Mouse (Mus musculus): ENCODE measurements around the gene Slc1a7. TPM values are rescaled to one million over a fixed set of nuclear protein-coding genes. Genes with fewer than 3 reads are reported as not detected.

The Slc1a7 gene
- polyA plus RNA-seq, 2 experiments: 0.03 TPM; not detected in 1

GRCm38 (mm10) chr4:108015067-108015765 is 47.1 kb downstream of the Slc1a7 start:
- DNase-seq (ENCODE audit: low read depth in 3 of 3, low spot score in 3 of 3) (no peak), ATAC-seq (ENCODE audit: insufficient read depth) (peak; percentile 39; the same call in 1 of the 2 replicates)
- TF ChIP-seq EP300 (IDR thresholded peaks at IDR 0.05; ENCODE audit: low read depth) (no peak), CTCF (IDR thresholded peaks at IDR 0.05; ENCODE audit: low read depth) (peak; percentile 76)
- Histone ChIP-seq H3K36me3 (replicated peaks; ENCODE audit: control insufficient read depth, insufficient read depth, low read depth) (no peaks in the 10 kb centered on the region), H3K4me3 (ENCODE audit: insufficient read depth in 1 of 2, low read depth in 2 of 2, low read length in 2 of 2) (no peak overlapping the region), H3K27ac (no peak overlapping the region), H3K27me3 (ENCODE audit: control insufficient read depth, insufficient read depth, low read length) (no peaks in the 10 kb centered on the region), H3K9ac (replicated peaks) (no peak overlapping the region), H3K4me1 (replicated peaks; ENCODE audit: control insufficient read depth in 2 of 2, insufficient read depth in 2 of 2, low read length in 1 of 2) (no peaks in the 10 kb centered on the region), H3K4me2 (ENCODE audit: low read depth) (no peak overlapping the region), H3K9me3 (ENCODE audit: control insufficient read depth, low read length) (no peaks in the 10 kb centered on the region)
- WGBS (ENCODE audit: insufficient replicate concordance): 43% methylated on average over 14 of the region's 14 CpGs

- no peaks in the 10 kb centered on the region for H3K9me3 ChIP-seq (ENCODE audit: control insufficient read depth, low read length)
- no peak overlapping the region for H3K4me3 ChIP-seq (ENCODE audit: insufficient read depth in 1 of 2, low read depth in 2 of 2, low read length in 2 of 2)
- TF ChIP-seq CTCF (IDR thresholded peaks at IDR 0.05; ENCODE audit: low read depth) (no peak), EP300 (IDR thresholded peaks at IDR 0.05; ENCODE audit: low read depth) (no peak)
- 66% methylated on average over 3 of the region's 3 CpGs for WGBS (ENCODE audit: insufficient replicate concordance)
- no peaks in the 10 kb centered on the region for H3K36me3 ChIP-seq (replicated peaks; ENCODE audit: control insufficient read depth, insufficient read depth, low read depth)
- DNase-seq (ENCODE audit: low read depth in 3 of 3, low spot score in 3 of 3) (no peak), ATAC-seq (ENCODE audit: insufficient read depth) (no peak)
- H3K9ac ChIP-seq (replicated peaks): no peak overlapping the region
- no peak overlapping the region for H3K4me2 ChIP-seq (ENCODE audit: low read depth)
- no peaks in the 10 kb centered on the region for H3K4me1 ChIP-seq (replicated peaks; ENCODE audit: control insufficient read depth in 2 of 2, insufficient read depth in 2 of 2, low read length in 1 of 2)
- no peak overlapping the region for H3K27ac ChIP-seq
- H3K27me3 ChIP-seq (ENCODE audit: control insufficient read depth, insufficient read depth, low read length): no peaks in the 10 kb centered on the region
These were observed 48.2 kb downstream of the Slc1a7 start for GRCm38 (mm10) chr4:108016321-108016720.

DNA sequence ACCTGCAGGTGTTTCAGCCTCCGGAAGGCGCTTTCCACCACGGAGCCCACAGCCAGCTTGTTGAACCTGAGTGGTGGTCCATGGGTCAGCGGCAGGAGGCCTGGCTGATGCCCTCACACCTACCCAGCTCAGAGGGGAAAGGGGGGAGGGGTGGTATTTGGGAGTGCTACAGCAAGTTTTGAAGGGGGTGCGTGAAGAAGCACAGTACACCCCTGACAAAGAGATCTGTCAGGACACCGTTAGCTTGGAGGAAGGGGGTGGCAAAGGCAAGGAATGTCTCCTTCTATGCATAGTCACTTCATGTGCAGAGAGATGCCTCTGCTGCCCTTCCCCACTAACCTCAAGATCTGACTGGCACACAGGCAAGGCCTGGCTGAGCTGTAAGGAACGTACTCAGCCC is 49.7 kb downstream of the Slc1a7 start:
- H3K4me1 ChIP-seq (replicated peaks; ENCODE audit: control insufficient read depth in 2 of 2, insufficient read depth in 2 of 2, low read length in 1 of 2): no peaks in the 10 kb centered on the region
- H3K9ac ChIP-seq (replicated peaks): no peak overlapping the region
- H3K27ac ChIP-seq: no peak overlapping the region
- no peak for ATAC-seq (ENCODE audit: insufficient read depth)
- no peak overlapping the region for H3K4me3 ChIP-seq (ENCODE audit: insufficient read depth in 1 of 2, low read depth in 2 of 2, low read length in 2 of 2)
- H3K4me2 ChIP-seq (ENCODE audit: low read depth): no peak overlapping the region
- H3K36me3 ChIP-seq (replicated peaks; ENCODE audit: control insufficient read depth, insufficient read depth, low read depth): no peaks in the 10 kb centered on the region
- 61% methylated on average over 7 of the region's 7 CpGs for WGBS (ENCODE audit: insufficient replicate concordance)
- H3K9me3 ChIP-seq (ENCODE audit: control insufficient read depth, low read length): no peaks in the 10 kb centered on the region
- no peak for DNase-seq (ENCODE audit: low read depth in 3 of 3, low spot score in 3 of 3)
- TF ChIP-seq CTCF (IDR thresholded peaks at IDR 0.05; ENCODE audit: low read depth) (no peak), EP300 (IDR thresholded peaks at IDR 0.05; ENCODE audit: low read depth) (no peak)
- H3K27me3 ChIP-seq (ENCODE audit: control insufficient read depth, insufficient read depth, low read length): no peaks in the 10 kb centered on the region

GRCm38 (mm10) chr4:108018241-108018923 is 50.2 kb downstream of the Slc1a7 start:
- no peak overlapping the region for H3K4me3 ChIP-seq (ENCODE audit: insufficient read depth in 1 of 2, low read depth in 2 of 2, low read length in 2 of 2)

More at GRCm38 (mm10) chr4:108018241-108018923, 50.2 kb downstream of the Slc1a7 start:
- Histone ChIP-seq H3K36me3 (replicated peaks; ENCODE audit: control insufficient read depth, insufficient read depth, low read depth) (no peaks in the 10 kb centered on the region), H3K9me3 (ENCODE audit: control insufficient read depth, low read length) (no peaks in the 10 kb centered on the region), H3K27ac (no peak overlapping the region), H3K4me1 (replicated peaks; ENCODE audit: control insufficient read depth in 2 of 2, insufficient read depth in 2 of 2, low read length in 1 of 2) (no peaks in the 10 kb centered on the region), H3K27me3 (ENCODE audit: control insufficient read depth, insufficient read depth, low read length) (no peaks in the 10 kb centered on the region), H3K4me2 (ENCODE audit: low read depth) (no peak overlapping the region), H3K9ac (replicated peaks) (no peak overlapping the region)
- no peak for ATAC-seq (ENCODE audit: insufficient read depth)
- no peak for TF ChIP-seq EP300 (IDR thresholded peaks at IDR 0.05; ENCODE audit: low read depth)
- TF ChIP-seq CTCF (IDR thresholded peaks at IDR 0.05; ENCODE audit: low read depth): no peak
- WGBS (ENCODE audit: insufficient replicate concordance): 46% methylated on average over 10 of the region's 10 CpGs
- DNase-seq (ENCODE audit: low read depth in 3 of 3, low spot score in 3 of 3): no peak
